Mouse (Mus musculus): ENCODE data around the gene Ptgfr. TPM values are rescaled to one million over a fixed set of nuclear protein-coding genes. Genes with fewer than 3 reads are reported as not detected.

Gene Ptgfr
- total and polyA plus RNA-seq, 3 experiments, result 3.3 to 7.8 (median 3.4) TPM

DNA sequence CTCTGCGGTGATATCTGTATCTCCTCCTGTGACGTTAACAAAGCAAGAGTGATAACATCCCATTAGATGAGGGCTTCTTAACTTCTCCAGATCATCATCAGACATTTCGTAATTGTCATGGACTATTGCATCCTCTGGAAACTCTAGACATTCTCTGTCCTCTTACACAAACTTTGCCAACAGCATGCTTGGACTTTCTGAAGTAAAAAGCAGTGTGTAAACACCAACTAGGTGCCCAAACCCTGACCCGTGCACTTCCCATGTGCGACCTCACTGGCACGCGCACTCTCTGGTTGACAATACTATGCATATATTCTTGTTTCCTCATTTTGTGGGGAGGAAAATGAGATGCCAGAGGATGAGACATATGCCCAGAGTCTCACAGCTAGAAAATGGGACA lies 8.9 kb upstream of the Ptgfr start:
- TF ChIP-seq POLR2A (IDR thresholded peaks at IDR 0.05; ENCODE audit: insufficient read depth, low read depth, low read length) (no peak), CTCF (IDR thresholded peaks at IDR 0.05) (no peak), EP300 (IDR thresholded peaks at IDR 0.05; ENCODE audit: insufficient read depth, low read depth, low read length) (no peak)
- Histone ChIP-seq H3K36me3 (ENCODE audit: control insufficient read depth, insufficient read depth, low read length) (peaks cover 3% of the 10 kb centered on the region; the same call in 1 of the 2 replicates), H3K79me2 (replicated peaks; ENCODE audit: control insufficient read depth, insufficient read depth, low read length) (no peaks in the 10 kb centered on the region), H3K4me1 (ENCODE audit: control insufficient read depth, insufficient read depth, low read length) (peaks cover 14% of the 10 kb centered on the region), H3K4me3 (no peak overlapping the region), H3K27ac (no peak overlapping the region), H3K9ac (ENCODE audit: low read depth, low read length) (no peak overlapping the region), H3K27me3 (ENCODE audit: control insufficient read depth, insufficient read depth, low read length) (no peaks in the 10 kb centered on the region)
- intact Hi-C loops (cut with DNase I), result no loop called here
- no peak for DNase-seq
- 76% methylated on average over 7 of the region's 7 CpGs for WGBS

DNA sequence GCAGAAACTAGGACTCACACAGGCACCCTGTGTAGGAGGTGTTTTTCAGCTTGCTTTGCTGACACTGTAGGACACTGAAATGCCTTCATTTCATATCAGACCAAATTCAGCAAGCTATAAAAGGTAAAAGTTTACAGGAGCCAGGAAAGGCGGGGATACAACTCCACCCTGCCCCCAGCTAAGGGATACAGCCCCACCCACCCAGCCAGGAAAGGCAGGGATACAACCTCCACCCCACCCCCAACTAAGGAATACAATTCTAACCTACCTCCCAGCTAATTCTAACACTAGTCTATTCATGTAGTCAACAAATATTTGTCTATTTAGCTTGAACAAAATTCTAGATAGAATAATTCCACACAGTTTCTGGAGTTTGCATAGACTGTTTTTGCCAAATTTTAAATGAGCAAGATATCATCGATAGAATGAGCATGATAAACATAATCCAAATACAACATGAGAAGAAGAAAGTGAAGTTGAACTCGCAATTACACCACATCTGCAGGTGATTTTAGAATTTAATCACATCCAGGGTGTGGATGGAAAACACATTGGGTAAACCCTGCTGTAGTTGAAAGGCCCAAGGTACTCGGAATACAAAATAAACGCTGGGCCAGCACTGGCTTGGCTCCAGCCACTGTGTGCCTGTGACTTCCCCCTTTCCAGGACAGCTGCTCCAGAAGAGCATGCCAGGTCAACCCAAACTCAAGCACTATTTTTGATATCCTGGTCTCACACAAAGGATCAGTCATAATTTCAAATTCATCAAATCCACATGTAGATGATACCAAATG lies 7.1 kb upstream of the Ptgfr start:
- Histone ChIP-seq H3K79me2 (replicated peaks; ENCODE audit: control insufficient read depth, insufficient read depth, low read length) (no peaks in the 10 kb centered on the region), H3K4me3 (no peak overlapping the region), H3K27me3 (ENCODE audit: control insufficient read depth, insufficient read depth, low read length) (no peaks in the 10 kb centered on the region), H3K4me1 (ENCODE audit: control insufficient read depth, insufficient read depth, low read length) (peaks cover 10% of the 10 kb centered on the region; the same call in 1 of the 2 replicates), H3K27ac (peak overlapping the region; percentile 44), H3K36me3 (ENCODE audit: control insufficient read depth, insufficient read depth, low read length) (peaks cover 3% of the 10 kb centered on the region; the same call in 1 of the 2 replicates), H3K9ac (ENCODE audit: low read depth, low read length) (no peak overlapping the region)
- peak; percentile 66 to 74 for DNase-seq
- intact Hi-C loops (cut with DNase I), result loop anchor here (5.0 kb wide), 1 partner anchor 68 kb away; no protein-coding TSS in a partner anchor
- 31% methylated on average over 5 of the region's 5 CpGs for WGBS
- 0 out of 2 replicates have a peak, but pooled peaks have one; percentile 35 for TF ChIP-seq EP300 (IDR thresholded peaks at IDR 0.05; ENCODE audit: insufficient read depth, low read depth, low read length)
- no peak for TF ChIP-seq POLR2A (IDR thresholded peaks at IDR 0.05; ENCODE audit: insufficient read depth, low read depth, low read length)
- TF ChIP-seq CTCF (IDR thresholded peaks at IDR 0.05), result no peak

DNA sequence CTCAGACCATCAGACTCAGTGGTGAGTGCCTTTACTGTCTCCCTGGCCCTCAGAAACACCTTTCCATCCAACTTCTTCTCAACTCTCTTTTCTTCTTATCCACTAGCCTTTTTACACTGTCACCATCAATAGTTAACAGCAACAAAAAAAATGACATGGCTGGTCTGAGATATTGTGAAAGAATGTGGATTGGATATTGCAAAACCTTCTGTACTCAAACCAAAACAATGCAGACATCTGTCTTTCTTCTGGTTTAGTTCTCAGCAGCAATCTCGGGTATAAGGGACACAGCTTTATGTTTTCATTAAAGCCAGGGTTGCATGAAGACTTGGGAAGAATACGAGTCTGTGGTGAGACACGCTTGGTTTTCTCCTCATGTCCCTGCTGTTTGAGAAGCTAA lies 3.3 kb upstream of the Ptgfr start:
- no peak for DNase-seq
- intact Hi-C loops (cut with DNase I), result loop anchor here (5.0 kb wide), 1 partner anchor 72 kb away; no protein-coding TSS in a partner anchor
- Histone ChIP-seq H3K4me1 (ENCODE audit: control insufficient read depth, insufficient read depth, low read length) (peaks cover 6% of the 10 kb centered on the region; the same call in 1 of the 2 replicates), H3K79me2 (replicated peaks; ENCODE audit: control insufficient read depth, insufficient read depth, low read length) (no peaks in the 10 kb centered on the region), H3K27me3 (ENCODE audit: control insufficient read depth, insufficient read depth, low read length) (no peaks in the 10 kb centered on the region), H3K36me3 (ENCODE audit: control insufficient read depth, insufficient read depth, low read length) (peaks cover 3% of the 10 kb centered on the region; the same call in 1 of the 2 replicates), H3K27ac (no peak overlapping the region), H3K4me3 (no peak overlapping the region), H3K9ac (ENCODE audit: low read depth, low read length) (no peak overlapping the region)
- TF ChIP-seq POLR2A (IDR thresholded peaks at IDR 0.05; ENCODE audit: insufficient read depth, low read depth, low read length), result no peak
- TF ChIP-seq EP300 (IDR thresholded peaks at IDR 0.05; ENCODE audit: insufficient read depth, low read depth, low read length), result no peak
- WGBS, result 70% methylated on average over 3 of the region's 3 CpGs

DNA sequence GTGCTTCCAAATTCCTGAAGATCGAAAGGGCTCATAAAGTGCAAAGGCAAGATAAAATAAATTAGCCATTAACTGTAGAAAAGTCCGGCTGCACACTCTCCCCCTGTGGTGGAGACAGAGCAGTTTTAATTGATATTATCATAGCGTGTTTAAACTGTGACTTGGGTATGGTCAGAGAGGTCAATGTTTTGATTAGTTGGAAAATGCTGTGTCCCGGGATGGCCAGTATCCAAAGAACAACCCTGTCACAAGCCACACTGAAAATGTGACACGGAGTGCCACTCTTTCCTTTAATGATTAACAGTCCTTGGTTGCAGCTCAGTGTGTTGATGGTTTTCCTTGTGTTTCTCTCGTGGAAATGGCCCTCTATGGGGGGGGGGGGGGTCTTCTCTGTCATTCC lies 942 bp upstream of the Ptgfr start:
- 63% methylated on average over 6 of the region's 6 CpGs for WGBS
- Histone ChIP-seq H3K36me3 (ENCODE audit: control insufficient read depth, insufficient read depth, low read length) (no peaks in the 10 kb centered on the region), H3K4me1 (ENCODE audit: control insufficient read depth, insufficient read depth, low read length) (no peaks in the 10 kb centered on the region), H3K27me3 (ENCODE audit: control insufficient read depth, insufficient read depth, low read length) (no peaks in the 10 kb centered on the region), H3K4me3 (no peak overlapping the region), H3K79me2 (replicated peaks; ENCODE audit: control insufficient read depth, insufficient read depth, low read length) (no peaks in the 10 kb centered on the region), H3K9ac (ENCODE audit: low read depth, low read length) (no peak overlapping the region), H3K27ac (no peak overlapping the region)
- DNase-seq, result no peak
- intact Hi-C loops (cut with DNase I), result loop anchor here (5.0 kb wide), 1 partner anchor 99 kb away; no protein-coding TSS in a partner anchor
- no peak for TF ChIP-seq EP300 (IDR thresholded peaks at IDR 0.05; ENCODE audit: insufficient read depth, low read depth, low read length)
- no peak for TF ChIP-seq POLR2A (IDR thresholded peaks at IDR 0.05; ENCODE audit: insufficient read depth, low read depth, low read length)
- TF ChIP-seq CTCF (IDR thresholded peaks at IDR 0.05), result no peak

DNA sequence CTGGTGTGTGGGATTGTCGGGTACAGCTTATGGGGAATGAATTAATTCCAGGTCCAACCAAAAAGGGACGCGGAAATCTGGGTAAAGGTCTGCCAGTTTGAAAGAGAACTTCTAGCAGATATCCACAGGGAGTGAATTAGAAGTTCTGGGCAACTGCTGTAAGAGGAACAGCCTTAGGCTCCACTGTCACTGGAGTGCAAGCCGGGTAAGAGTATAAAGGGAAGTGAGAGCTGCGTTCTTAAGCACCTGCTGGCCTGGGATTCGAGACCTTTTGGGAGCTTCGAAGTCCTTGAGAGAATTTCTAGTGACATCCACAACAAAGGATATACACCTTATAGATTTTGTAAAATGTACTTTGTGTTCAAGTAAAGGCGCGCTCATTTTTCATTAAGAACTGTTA lies 319 bp upstream of the Ptgfr start:
- Histone ChIP-seq H3K4me1 (ENCODE audit: control insufficient read depth, insufficient read depth, low read length) (no peaks in the 10 kb centered on the region), H3K4me3 (peak overlapping the region; percentile 54)

DNA sequence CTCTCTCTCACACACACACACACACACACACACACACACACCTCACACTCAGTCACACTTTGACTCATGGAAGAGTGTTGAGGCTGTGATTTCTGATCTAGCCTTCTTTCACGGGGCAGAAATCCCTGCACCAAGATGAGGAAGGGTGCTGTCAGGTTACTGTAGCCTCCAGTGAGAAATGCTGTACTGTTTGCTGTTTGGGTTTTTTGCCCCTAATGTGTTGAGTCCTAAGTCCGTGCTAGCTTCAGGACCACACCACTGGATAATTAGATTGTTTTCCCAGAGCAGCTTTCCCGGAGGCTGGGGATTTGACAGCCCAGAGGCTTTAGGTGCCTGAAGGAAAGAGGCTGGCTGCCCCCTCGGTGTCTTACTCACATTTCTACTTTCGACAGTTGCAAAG lies 979 bp downstream of the Ptgfr start:
- H3K4me1 ChIP-seq (ENCODE audit: control insufficient read depth, insufficient read depth, low read length), result no peaks in the 10 kb centered on the region
- intact Hi-C loops (cut with DNase I), result loop anchor here (1.0 to 5.0 kb wide), 2 partner anchors 101 to 230 kb away; no protein-coding TSS in a partner anchor
- no peaks in the 10 kb centered on the region for H3K36me3 ChIP-seq (ENCODE audit: control insufficient read depth, insufficient read depth, low read length)
- DNase-seq, result no peak
- H3K79me2 ChIP-seq (replicated peaks; ENCODE audit: control insufficient read depth, insufficient read depth, low read length), result no peaks in the 10 kb centered on the region
- H3K4me3 ChIP-seq, result peak overlapping the region; percentile 54
- 13% methylated on average over 5 of the region's 5 CpGs for WGBS
- peak overlapping the region; percentile 13; the same call in 1 of the 2 replicates for H3K9ac ChIP-seq (ENCODE audit: low read depth, low read length)
- TF ChIP-seq CTCF (IDR thresholded peaks at IDR 0.05), result no peak
- no peak for TF ChIP-seq EP300 (IDR thresholded peaks at IDR 0.05; ENCODE audit: insufficient read depth, low read depth, low read length)
- no peak for TF ChIP-seq POLR2A (IDR thresholded peaks at IDR 0.05; ENCODE audit: insufficient read depth, low read depth, low read length)
- H3K27me3 ChIP-seq (ENCODE audit: control insufficient read depth, insufficient read depth, low read length), result no peaks in the 10 kb centered on the region
- no peak overlapping the region for H3K27ac ChIP-seq

More for the DNA sequence above, 319 bp upstream of the Ptgfr start:
- no peaks in the 10 kb centered on the region for H3K27me3 ChIP-seq (ENCODE audit: control insufficient read depth, insufficient read depth, low read length)
- H3K9ac ChIP-seq (ENCODE audit: low read depth, low read length), result no peak overlapping the region; the same call in 1 of the 2 replicates
- TF ChIP-seq EP300 (IDR thresholded peaks at IDR 0.05; ENCODE audit: insufficient read depth, low read depth, low read length) (no peak), POLR2A (IDR thresholded peaks at IDR 0.05; ENCODE audit: insufficient read depth, low read depth, low read length) (no peak), CTCF (IDR thresholded peaks at IDR 0.05) (no peak)
- H3K27ac ChIP-seq, result peak overlapping the region; percentile 18; the same call in 1 of the 2 replicates
- no peaks in the 10 kb centered on the region for H3K79me2 ChIP-seq (replicated peaks; ENCODE audit: control insufficient read depth, insufficient read depth, low read length)
- no peaks in the 10 kb centered on the region for H3K36me3 ChIP-seq (ENCODE audit: control insufficient read depth, insufficient read depth, low read length)
- no peak for DNase-seq
- WGBS, result 68% methylated on average over 9 of the region's 9 CpGs
- intact Hi-C loops (cut with DNase I), result loop anchor here (1.0 to 5.0 kb wide), 2 partner anchors 100 to 252 kb away; no protein-coding TSS in a partner anchor

All from heart, adult 2 months (tissue).